Mouse (Mus musculus): ENCODE measurements around the gene Opcml. TPM values are rescaled to one million over a fixed set of nuclear protein-coding genes. Genes with fewer than 3 reads are reported as not detected.

Opcml gene
- polyA plus RNA-seq, 1 experiment from 2014 or later, result 73.0 TPM

GRCm38 (mm10) chr9:28131521-28131920 is 340.9 kb downstream of the Opcml start:
- Histone ChIP-seq H3K4me3 (ENCODE audit: low read depth, low read length) (no peak overlapping the region), H3K36me3 (ENCODE audit: control insufficient read depth, insufficient read depth, low read length) (no peaks in the 10 kb centered on the region), H3K9me3 (replicated peaks; ENCODE audit: control insufficient read depth, low read length, poor library complexity, severe bottlenecking) (no peaks in the 10 kb centered on the region), H3K27me3 (ENCODE audit: control insufficient read depth, insufficient read depth, low read depth, low read length) (no peaks in the 10 kb centered on the region), H3K27ac (ENCODE audit: low read length) (no peak overlapping the region), H3K4me1 (ENCODE audit: control insufficient read depth, insufficient read depth, low read length) (peaks cover 3% of the 10 kb centered on the region; the same call in 1 of the 2 replicates), H3K4me2 (ENCODE audit: low read length) (no peak overlapping the region), H3K9ac (ENCODE audit: low read depth, low read length) (no peak overlapping the region)
- ATAC-seq, result no peak
- 66% methylated on average over 1 of the region's 1 CpGs for WGBS

GRCm38 (mm10) chr9:28136614-28137013 is 346.0 kb downstream of the Opcml start:
- no peak overlapping the region for H3K27ac ChIP-seq (ENCODE audit: low read length)
- H3K4me3 ChIP-seq (ENCODE audit: low read depth, low read length), result no peak overlapping the region
- WGBS, result 15% methylated on average over 2 of the region's 2 CpGs
- H3K9me3 ChIP-seq (replicated peaks; ENCODE audit: control insufficient read depth, low read length, poor library complexity, severe bottlenecking), result no peaks in the 10 kb centered on the region
- H3K27me3 ChIP-seq (ENCODE audit: control insufficient read depth, insufficient read depth, low read depth, low read length), result no peaks in the 10 kb centered on the region
- H3K36me3 ChIP-seq (ENCODE audit: control insufficient read depth, insufficient read depth, low read length), result no peaks in the 10 kb centered on the region
- no peak for ATAC-seq
- H3K9ac ChIP-seq (ENCODE audit: low read depth, low read length), result no peak overlapping the region
- H3K4me1 ChIP-seq (ENCODE audit: control insufficient read depth, insufficient read depth, low read length), result peaks cover 5% of the 10 kb centered on the region; the same call in 1 of the 2 replicates
- no peak overlapping the region for H3K4me2 ChIP-seq (ENCODE audit: low read length)

GRCm38 (mm10) chr9:28139957-28140597 is 349.5 kb downstream of the Opcml start:
- 81% methylated on average over 12 of the region's 12 CpGs for WGBS

GRCm38 (mm10) chr9:28149507-28149906 is 358.9 kb downstream of the Opcml start:
- Histone ChIP-seq H3K4me1 (ENCODE audit: control insufficient read depth, insufficient read depth, low read length) (peaks cover 5% of the 10 kb centered on the region; the same call in 1 of the 2 replicates), H3K4me3 (ENCODE audit: low read depth, low read length) (no peak overlapping the region), H3K27ac (ENCODE audit: low read length) (no peak overlapping the region), H3K4me2 (ENCODE audit: low read length) (no peak overlapping the region), H3K9me3 (replicated peaks; ENCODE audit: control insufficient read depth, low read length, poor library complexity, severe bottlenecking) (no peaks in the 10 kb centered on the region), H3K9ac (ENCODE audit: low read depth, low read length) (no peak overlapping the region), H3K27me3 (ENCODE audit: control insufficient read depth, insufficient read depth, low read depth, low read length) (no peaks in the 10 kb centered on the region), H3K36me3 (ENCODE audit: control insufficient read depth, insufficient read depth, low read length) (no peaks in the 10 kb centered on the region)
- WGBS, result 32% methylated on average over 3 of the region's 3 CpGs
- 0 out of 2 replicates have a peak, but pooled peaks have one; percentile 39 for ATAC-seq

More at GRCm38 (mm10) chr9:28139957-28140597, 349.5 kb downstream of the Opcml start:
- H3K4me2 ChIP-seq (ENCODE audit: low read length), result no peak overlapping the region
- no peaks in the 10 kb centered on the region for H3K27me3 ChIP-seq (ENCODE audit: control insufficient read depth, insufficient read depth, low read depth, low read length)
- H3K4me1 ChIP-seq (ENCODE audit: control insufficient read depth, insufficient read depth, low read length), result peaks cover 5% of the 10 kb centered on the region; the same call in 1 of the 2 replicates
- H3K9ac ChIP-seq (ENCODE audit: low read depth, low read length), result no peak overlapping the region
- ATAC-seq, result no peak
- no peaks in the 10 kb centered on the region for H3K36me3 ChIP-seq (ENCODE audit: control insufficient read depth, insufficient read depth, low read length)
- no peak overlapping the region for H3K4me3 ChIP-seq (ENCODE audit: low read depth, low read length)
- no peak overlapping the region for H3K27ac ChIP-seq (ENCODE audit: low read length)
- no peaks in the 10 kb centered on the region for H3K9me3 ChIP-seq (replicated peaks; ENCODE audit: control insufficient read depth, low read length, poor library complexity, severe bottlenecking)

GRCm38 (mm10) chr9:28153748-28154147 is 363.2 kb downstream of the Opcml start:
- peaks cover 4% of the 10 kb centered on the region; the same call in 1 of the 2 replicates for H3K4me1 ChIP-seq (ENCODE audit: control insufficient read depth, insufficient read depth, low read length)

GRCm38 (mm10) chr9:28157092-28157491 is 366.5 kb downstream of the Opcml start:
- Histone ChIP-seq H3K9ac (ENCODE audit: low read depth, low read length) (no peak overlapping the region), H3K36me3 (ENCODE audit: control insufficient read depth, insufficient read depth, low read length) (no peaks in the 10 kb centered on the region), H3K27me3 (ENCODE audit: control insufficient read depth, insufficient read depth, low read depth, low read length) (no peaks in the 10 kb centered on the region), H3K4me2 (ENCODE audit: low read length) (no peak overlapping the region), H3K27ac (ENCODE audit: low read length) (no peak overlapping the region), H3K4me1 (ENCODE audit: control insufficient read depth, insufficient read depth, low read length) (no peaks in the 10 kb centered on the region), H3K4me3 (ENCODE audit: low read depth, low read length) (no peak overlapping the region), H3K9me3 (replicated peaks; ENCODE audit: control insufficient read depth, low read length, poor library complexity, severe bottlenecking) (no peaks in the 10 kb centered on the region)
- ATAC-seq, result no peak
- WGBS, result 89% methylated on average over 7 of the region's 7 CpGs

More at GRCm38 (mm10) chr9:28153748-28154147, 363.2 kb downstream of the Opcml start:
- no peak overlapping the region for H3K4me3 ChIP-seq (ENCODE audit: low read depth, low read length)
- no peak overlapping the region for H3K4me2 ChIP-seq (ENCODE audit: low read length)
- no peaks in the 10 kb centered on the region for H3K36me3 ChIP-seq (ENCODE audit: control insufficient read depth, insufficient read depth, low read length)
- no peaks in the 10 kb centered on the region for H3K9me3 ChIP-seq (replicated peaks; ENCODE audit: control insufficient read depth, low read length, poor library complexity, severe bottlenecking)
- H3K9ac ChIP-seq (ENCODE audit: low read depth, low read length), result no peak overlapping the region
- ATAC-seq, result no peak
- H3K27ac ChIP-seq (ENCODE audit: low read length), result no peak overlapping the region
- WGBS, result 75% methylated on average over 6 of the region's 6 CpGs
- no peaks in the 10 kb centered on the region for H3K27me3 ChIP-seq (ENCODE audit: control insufficient read depth, insufficient read depth, low read depth, low read length)

GRCm38 (mm10) chr9:28160953-28161352 is 370.4 kb downstream of the Opcml start:
- Histone ChIP-seq H3K36me3 (ENCODE audit: control insufficient read depth, insufficient read depth, low read length) (no peaks in the 10 kb centered on the region), H3K4me2 (ENCODE audit: low read length) (no peak overlapping the region), H3K9me3 (replicated peaks; ENCODE audit: control insufficient read depth, low read length, poor library complexity, severe bottlenecking) (no peaks in the 10 kb centered on the region), H3K27me3 (ENCODE audit: control insufficient read depth, insufficient read depth, low read depth, low read length) (no peaks in the 10 kb centered on the region), H3K9ac (ENCODE audit: low read depth, low read length) (no peak overlapping the region), H3K4me1 (ENCODE audit: control insufficient read depth, insufficient read depth, low read length) (peaks cover 7% of the 10 kb centered on the region), H3K27ac (ENCODE audit: low read length) (no peak overlapping the region), H3K4me3 (ENCODE audit: low read depth, low read length) (no peak overlapping the region)
- 93% methylated on average over 1 of the region's 1 CpGs for WGBS
- no peak for ATAC-seq

- Histone ChIP-seq H3K9ac (ENCODE audit: low read depth, low read length) (no peak overlapping the region), H3K9me3 (replicated peaks; ENCODE audit: control insufficient read depth, low read length, poor library complexity, severe bottlenecking) (no peaks in the 10 kb centered on the region), H3K27ac (ENCODE audit: low read length) (no peak overlapping the region; the same call in 1 of the 2 replicates), H3K4me2 (ENCODE audit: low read length) (no peak overlapping the region), H3K27me3 (ENCODE audit: control insufficient read depth, insufficient read depth, low read depth, low read length) (no peaks in the 10 kb centered on the region), H3K36me3 (ENCODE audit: control insufficient read depth, insufficient read depth, low read length) (no peaks in the 10 kb centered on the region), H3K4me1 (ENCODE audit: control insufficient read depth, insufficient read depth, low read length) (peaks cover 7% of the 10 kb centered on the region), H3K4me3 (ENCODE audit: low read depth, low read length) (no peak overlapping the region)
- ATAC-seq, result peak; percentile 71; the same call in 1 of the 2 replicates
- 29% methylated on average over 4 of the region's 4 CpGs for WGBS
These were observed 373.4 kb downstream of the Opcml start for GRCm38 (mm10) chr9:28163946-28164345.

GRCm38 (mm10) chr9:28171890-28172289 is 381.3 kb downstream of the Opcml start:
- ATAC-seq, result no peak
- no peaks in the 10 kb centered on the region for H3K9me3 ChIP-seq (replicated peaks; ENCODE audit: control insufficient read depth, low read length, poor library complexity, severe bottlenecking)
- H3K27me3 ChIP-seq (ENCODE audit: control insufficient read depth, insufficient read depth, low read depth, low read length), result no peaks in the 10 kb centered on the region
- WGBS, result 12% methylated on average over 6 of the region's 6 CpGs
- H3K36me3 ChIP-seq (ENCODE audit: control insufficient read depth, insufficient read depth, low read length), result no peaks in the 10 kb centered on the region
- no peak overlapping the region for H3K9ac ChIP-seq (ENCODE audit: low read depth, low read length)
- H3K4me1 ChIP-seq (ENCODE audit: control insufficient read depth, insufficient read depth, low read length), result 0 out of 2 replicates have a peak, but pooled peaks cover 4% of the 10 kb centered on the region
- H3K4me2 ChIP-seq (ENCODE audit: low read length), result no peak overlapping the region
- H3K4me3 ChIP-seq (ENCODE audit: low read depth, low read length), result no peak overlapping the region
- no peak overlapping the region for H3K27ac ChIP-seq (ENCODE audit: low read length)
